Mouse (Mus musculus) embryonic facial prominence, embryonic 14.5 days (tissue): ENCODE results near the gene Cmtm3. TPM values are rescaled to one million over a fixed set of nuclear protein-coding genes. Genes with fewer than 3 reads are reported as not detected.

Experiments used
- ATAC-seq: fragments of 200-750 bp; cut with Nextera tagmentation; 2 replicates; pipeline ENCODE4 v1.8.0; 2017; ENCODE audit warnings: low read depth, moderate number of reproducible peaks, moderate TSS enrichment
- DNase-seq: peaks from one replicate; pipeline ENCODE4 v3.0.0-alpha.2; 2015; ENCODE audit warnings: low spot score
- H3K27ac ChIP-seq: fragments of 300-500 bp; sonication (generic); replicated peaks from 2 replicates; pipeline ENCODE4 v1.5.1; 2014; ENCODE audit warnings: low read depth, mild to moderate bottlenecking, low read length, moderate library complexity
- H3K27me3 ChIP-seq: fragments of 300-500 bp; sonication (generic); replicated peaks from 2 replicates; pipeline ENCODE4 v1.6.1; 2014; ENCODE audit warnings: low read length; ENCODE audit not compliant: control insufficient read depth, insufficient read depth
- H3K36me3 ChIP-seq: fragments of 300-500 bp; sonication (generic); 2 replicates; pipeline ENCODE4 v1.6.1; 2014; ENCODE audit warnings: low read length, mixed read lengths; ENCODE audit not compliant: control insufficient read depth, insufficient read depth
- H3K4me1 ChIP-seq: fragments of 300-500 bp; sonication (generic); 2 replicates; pipeline ENCODE4 v1.6.1; 2014; ENCODE audit warnings: antibody characterized with exemption, low read length; ENCODE audit not compliant: control insufficient read depth, insufficient read depth
- H3K4me2 ChIP-seq: fragments of 300-500 bp; sonication (generic); 2 replicates; pipeline ENCODE4 v1.6.1; 2014; ENCODE audit warnings: low read depth, mild to moderate bottlenecking, low read length, moderate library complexity, mixed read lengths
- H3K4me3 ChIP-seq: fragments of 300-500 bp; sonication (generic); 2 replicates; pipeline ENCODE4 v1.5.1; 2014; ENCODE audit warnings: low read depth, mild to moderate bottlenecking, low read length
- H3K9ac ChIP-seq: fragments of 300-500 bp; sonication (generic); 2 replicates; pipeline ENCODE4 v1.6.1; 2014; ENCODE audit warnings: low read depth, mild to moderate bottlenecking, low read length, moderate library complexity, mixed read lengths
- H3K9me3 ChIP-seq: fragments of 300-500 bp; sonication (generic); 2 replicates; pipeline ENCODE4 v1.6.1; 2016; ENCODE audit warnings: low read length; ENCODE audit not compliant: control insufficient read depth
- WGBS: fragments of 180-500 bp; shearing (Covaris S2); extraction: QIAGEN DNeasy Blood & Tissue Kit; methylation state at CpG from one replicate; pipeline ENCODE4 v1.1.7; 2014; 5-methylcytosine and 5-hydroxymethylcytosine counted together
- polyA plus RNA-seq: library from polyadenylated mRNA; unstranded; fragments of >200 nt; fragmentation: Nextera tagmentation; extraction: Ambion mirVana; gene quantifications from 2 replicates; pipeline ENCODE4 v1.2.1, GENCODE M21; 2014

The Cmtm3 gene
- polyA plus RNA-seq, 1 experiment from 2014 or later = 168 TPM

GRCm38 (mm10) chr8:104348971-104349370 lies 9.8 kb downstream of the Cmtm3 start:
- H3K4me3 ChIP-seq = no peak overlapping the region
- WGBS = 82% methylated on average over 5 of the region's 5 CpGs
- DNase-seq (no peak), ATAC-seq (no peak)
- H3K27me3 ChIP-seq = no peaks in the 10 kb centered on the region
- H3K27ac ChIP-seq = no peak overlapping the region
- no peak overlapping the region for H3K4me2 ChIP-seq
- H3K9ac ChIP-seq = no peak overlapping the region
- no peaks in the 10 kb centered on the region for H3K9me3 ChIP-seq
- no peaks in the 10 kb centered on the region for H3K4me1 ChIP-seq
- peaks cover 42% of the 10 kb centered on the region for H3K36me3 ChIP-seq

DNA sequence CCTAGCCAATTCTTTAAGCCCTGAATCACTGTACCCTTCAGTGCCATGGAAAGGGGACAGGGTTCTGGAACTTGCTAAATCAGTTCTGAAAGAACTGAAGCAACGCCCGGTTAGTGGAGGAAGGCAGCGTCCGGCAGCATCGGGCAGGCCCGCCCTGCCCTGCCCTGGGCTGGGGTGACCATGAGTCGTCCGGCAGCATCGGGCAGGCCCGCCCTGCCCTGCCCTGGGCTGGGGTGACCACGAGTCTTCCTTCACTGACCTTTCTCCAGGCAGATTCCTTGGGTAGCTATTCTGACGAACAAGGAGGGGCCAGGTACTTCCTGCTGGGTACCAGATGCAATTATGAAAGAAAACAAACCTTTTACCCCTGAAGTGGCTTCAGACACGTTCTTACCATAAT lies 10.8 kb downstream of the Cmtm3 start:
- no peak overlapping the region for H3K27ac ChIP-seq
- WGBS = 70% methylated on average over 13 of the region's 13 CpGs
- ATAC-seq = no peak
- H3K27me3 ChIP-seq = no peaks in the 10 kb centered on the region
- H3K9ac ChIP-seq = no peak overlapping the region
- H3K36me3 ChIP-seq = peaks cover 44% of the 10 kb centered on the region
- no peak for DNase-seq
- H3K9me3 ChIP-seq = no peaks in the 10 kb centered on the region
- no peak overlapping the region for H3K4me2 ChIP-seq
- no peaks in the 10 kb centered on the region for H3K4me1 ChIP-seq
- no peak overlapping the region for H3K4me3 ChIP-seq

DNA sequence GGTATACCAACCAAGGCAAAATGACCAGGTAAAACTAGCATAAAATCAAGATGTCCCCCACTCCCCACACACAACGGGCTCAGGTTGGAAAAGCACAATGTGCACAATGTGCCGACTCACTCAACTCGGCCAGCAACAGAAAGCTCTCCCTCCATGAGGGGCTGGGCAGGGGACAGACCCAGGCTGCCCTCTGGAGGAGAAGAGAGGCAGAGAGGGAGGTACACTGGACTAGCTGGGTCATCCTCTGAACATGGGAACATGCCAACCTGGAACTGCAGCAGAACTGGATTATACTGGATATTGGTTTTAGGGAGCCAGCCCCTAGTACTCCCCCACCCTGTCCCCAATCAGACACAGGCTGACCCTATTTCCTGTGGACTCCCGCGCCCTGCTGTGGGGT lies 14.0 kb downstream of the Cmtm3 start:
- WGBS = 61% methylated on average over 5 of the region's 5 CpGs
- Histone ChIP-seq H3K4me2 (no peak overlapping the region), H3K36me3 (peaks cover 33% of the 10 kb centered on the region), H3K9ac (no peak overlapping the region), H3K9me3 (no peaks in the 10 kb centered on the region), H3K27ac (no peak overlapping the region), H3K4me1 (no peaks in the 10 kb centered on the region), H3K27me3 (no peaks in the 10 kb centered on the region), H3K4me3 (no peak overlapping the region)
- ATAC-seq = no peak
- no peak for DNase-seq

DNA sequence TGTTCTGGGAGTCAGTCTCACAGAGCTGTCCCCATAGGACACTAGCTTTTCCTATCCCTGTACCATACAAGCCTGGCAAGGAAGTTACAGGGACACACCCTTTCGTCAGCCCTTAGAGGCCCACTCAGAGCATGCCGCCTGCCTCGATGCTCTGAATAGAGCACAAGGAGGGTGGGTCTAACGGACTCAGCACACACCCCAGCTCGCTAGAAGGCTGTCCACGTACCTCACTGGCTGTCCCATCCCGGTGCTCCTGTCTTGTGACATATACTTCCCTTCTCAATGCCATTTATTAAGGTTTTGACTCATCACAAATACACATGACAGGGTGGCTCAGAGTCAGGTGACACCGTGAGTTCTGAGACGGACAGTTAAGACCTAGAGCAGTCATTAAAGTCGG lies 15.3 kb downstream of the Cmtm3 start:
- Histone ChIP-seq H3K9ac (no peak overlapping the region), H3K9me3 (no peaks in the 10 kb centered on the region), H3K27me3 (no peaks in the 10 kb centered on the region), H3K4me1 (no peaks in the 10 kb centered on the region), H3K4me3 (no peak overlapping the region), H3K36me3 (peaks cover 29% of the 10 kb centered on the region), H3K27ac (no peak overlapping the region), H3K4me2 (no peak overlapping the region)
- DNase-seq = no peak
- 96% methylated on average over 10 of the region's 10 CpGs for WGBS
- no peak for ATAC-seq

GRCm38 (mm10) chr8:104358637-104359036 lies 19.4 kb downstream of the Cmtm3 start:
- 87% methylated on average over 3 of the region's 3 CpGs for WGBS
- Histone ChIP-seq H3K4me1 (no peaks in the 10 kb centered on the region), H3K4me3 (no peak overlapping the region), H3K27me3 (no peaks in the 10 kb centered on the region), H3K36me3 (peaks cover 25% of the 10 kb centered on the region; the same call in 1 of the 2 replicates), H3K9me3 (no peaks in the 10 kb centered on the region), H3K9ac (no peak overlapping the region), H3K4me2 (no peak overlapping the region), H3K27ac (no peak overlapping the region)
- no peak for ATAC-seq
- no peak for DNase-seq

DNA sequence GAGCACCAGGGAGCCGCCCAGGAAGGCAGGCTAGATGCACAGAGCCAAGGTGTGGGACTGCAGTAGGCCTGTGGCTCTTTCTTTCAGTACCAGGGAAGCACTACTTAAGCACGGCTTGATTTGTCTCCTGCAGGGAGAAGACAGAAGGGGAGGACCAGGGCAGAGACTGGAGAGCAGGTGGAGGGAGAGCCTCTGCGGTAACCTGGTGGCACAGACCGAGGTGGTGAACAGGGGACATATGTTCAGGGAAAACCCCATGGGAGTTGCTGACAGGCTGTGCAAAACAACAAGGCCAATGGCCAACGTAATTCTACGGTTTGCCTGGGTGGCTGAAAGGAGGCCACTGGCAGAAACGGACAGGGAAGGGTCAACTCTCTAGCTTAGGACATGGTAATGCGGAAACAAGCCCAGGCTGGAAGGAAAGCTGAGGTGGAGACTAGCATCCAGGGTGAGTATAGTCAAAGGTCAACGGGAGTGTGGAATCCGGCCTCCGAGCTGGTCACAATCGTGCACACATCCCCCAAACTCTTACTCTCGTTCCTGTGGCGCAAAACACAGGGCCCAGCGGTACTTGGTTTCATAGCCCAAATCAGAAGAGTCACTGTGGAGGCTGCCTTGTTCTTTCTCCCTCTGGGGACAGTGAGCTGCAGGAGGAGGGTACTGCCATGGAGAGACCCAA lies 20.7 kb downstream of the Cmtm3 start:
- no peak; the same call in 1 of the 2 replicates for ATAC-seq
- Histone ChIP-seq H3K4me2 (no peak overlapping the region), H3K9ac (no peak overlapping the region), H3K27me3 (no peaks in the 10 kb centered on the region), H3K4me3 (no peak overlapping the region), H3K27ac (no peak overlapping the region), H3K36me3 (peaks cover 14% of the 10 kb centered on the region; the same call in 1 of the 2 replicates), H3K4me1 (no peaks in the 10 kb centered on the region), H3K9me3 (no peaks in the 10 kb centered on the region)
- 75% methylated on average over 15 of the region's 15 CpGs for WGBS
- DNase-seq = no peak

DNA sequence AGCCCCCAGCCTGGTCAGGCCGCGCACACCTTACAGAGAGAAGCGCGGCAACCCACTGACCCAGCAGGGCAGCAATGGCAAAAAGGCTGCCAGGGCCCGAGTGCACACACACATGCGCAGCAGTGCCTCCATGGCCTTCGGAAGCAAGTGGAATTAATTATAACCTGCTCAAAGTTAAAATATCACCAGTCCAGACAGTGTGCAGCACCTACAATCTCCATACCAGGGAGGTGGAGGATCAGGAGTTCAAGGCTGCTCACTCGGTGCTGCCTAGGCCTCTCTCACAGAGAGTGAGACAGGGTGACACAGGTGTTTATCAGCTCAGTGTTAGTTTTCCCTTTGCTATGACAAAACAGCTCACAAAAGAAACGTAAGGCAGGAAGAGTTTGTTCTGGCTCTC lies 26.5 kb downstream of the Cmtm3 start:
- no peaks in the 10 kb centered on the region for H3K36me3 ChIP-seq
- no peak overlapping the region for H3K4me3 ChIP-seq
- no peaks in the 10 kb centered on the region for H3K9me3 ChIP-seq
- H3K27ac ChIP-seq = no peak overlapping the region
- WGBS = 80% methylated on average over 9 of the region's 9 CpGs
- no peaks in the 10 kb centered on the region for H3K27me3 ChIP-seq
- no peak for ATAC-seq
- DNase-seq = no peak
- H3K9ac ChIP-seq = no peak overlapping the region
- no peaks in the 10 kb centered on the region for H3K4me1 ChIP-seq
- no peak overlapping the region for H3K4me2 ChIP-seq

- no peak overlapping the region for H3K4me3 ChIP-seq
- no peaks in the 10 kb centered on the region for H3K36me3 ChIP-seq
- H3K9ac ChIP-seq = no peak overlapping the region
- H3K4me2 ChIP-seq = no peak overlapping the region
- no peak for DNase-seq
- H3K9me3 ChIP-seq = no peaks in the 10 kb centered on the region
- no peak overlapping the region for H3K27ac ChIP-seq
- 56% methylated on average over 5 of the region's 5 CpGs for WGBS
- no peaks in the 10 kb centered on the region for H3K27me3 ChIP-seq
- 0 out of 2 replicates have a peak, but pooled peaks have one; percentile 24 for ATAC-seq
- no peaks in the 10 kb centered on the region for H3K4me1 ChIP-seq
These were observed 28.2 kb downstream of the Cmtm3 start for GRCm38 (mm10) chr8:104367398-104367797.

DNA sequence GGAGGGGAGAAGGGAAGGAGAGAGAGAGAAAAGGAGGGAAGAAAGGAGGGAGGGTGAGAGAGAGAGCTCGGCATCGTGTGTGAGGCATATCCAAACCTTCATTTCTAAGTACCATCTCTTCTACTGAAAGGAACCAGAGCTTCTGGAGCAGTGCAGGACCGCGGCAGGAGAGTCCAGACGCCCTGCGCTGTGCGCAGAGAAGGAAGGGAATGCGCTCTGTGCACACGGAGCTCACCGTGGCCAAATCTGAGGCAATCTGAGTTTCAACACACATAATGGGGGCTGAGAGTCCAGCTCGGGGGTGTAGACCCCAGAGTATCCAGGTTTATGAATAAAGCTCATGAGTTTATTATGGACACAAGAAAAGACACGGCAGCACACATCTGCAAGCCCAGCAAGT lies 30.4 kb downstream of the Cmtm3 start:
- no peak overlapping the region for H3K4me3 ChIP-seq
- no peaks in the 10 kb centered on the region for H3K36me3 ChIP-seq
- H3K4me1 ChIP-seq = no peaks in the 10 kb centered on the region
- ATAC-seq (no peak), DNase-seq (no peak)
- no peaks in the 10 kb centered on the region for H3K9me3 ChIP-seq
- H3K9ac ChIP-seq = no peak overlapping the region
- no peaks in the 10 kb centered on the region for H3K27me3 ChIP-seq
- H3K4me2 ChIP-seq = no peak overlapping the region
- WGBS = 75% methylated on average over 12 of the region's 12 CpGs
- H3K27ac ChIP-seq = no peak overlapping the region
